Mouse (Mus musculus) small intestine, adult 2 months (tissue): ENCODE data around the gene Acaa1a.

Experiments
- CTCF ChIP-seq: fragments of 200-500 bp; IDR thresholded peaks from 2 replicates; pipeline ENCODE4 v1.5.1; 2012; ENCODE audit warnings: low read depth, mild to moderate bottlenecking, control low read depth, inconsistent platforms, low read length, moderate library complexity, mixed read lengths; ENCODE audit not compliant: insufficient replicate concordance, insufficient read length; ENCODE audit errors: extremely low read depth
- POLR2A ChIP-seq: fragments of 200-500 bp; IDR thresholded peaks from 2 replicates; pipeline ENCODE4 v1.6.1; 2012; ENCODE audit warnings: low read depth, mild to moderate bottlenecking, control low read depth, inconsistent platforms, low read length, moderate library complexity

DNA sequence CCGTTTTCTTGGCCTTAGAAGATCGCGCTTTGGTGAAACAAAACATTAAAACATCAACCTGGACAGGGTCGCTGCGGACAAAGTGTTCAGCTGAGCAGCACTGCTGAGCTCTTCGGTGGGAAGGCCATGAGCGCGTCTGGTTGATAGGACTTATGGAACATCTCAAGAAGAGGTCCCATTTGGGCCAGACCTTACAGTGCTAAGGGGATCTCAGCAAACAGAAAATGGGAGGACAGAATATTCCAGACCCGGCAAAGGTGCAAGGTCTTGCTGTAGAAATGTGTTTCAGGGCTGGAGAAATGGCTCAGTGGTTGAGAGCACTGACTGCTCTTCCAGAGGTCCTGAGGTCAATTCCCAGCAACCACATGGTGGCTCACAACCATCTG is 16.2 kb upstream of the Acaa1a start:
- no peak for TF ChIP-seq CTCF
- TF ChIP-seq POLR2A: no peak
